In genomic region chr4:127015294-127015993, GRCm38 (mm10) we compare ENCODE assay signal across 8 mouse cellular contexts. TPM values are rescaled to one million over a fixed set of nuclear protein-coding genes. Genes with fewer than 3 reads are reported as not detected.
DNase-seq lines count a peak whose midpoint lies in the region; ATAC-seq lines count a peak whose summit lies in the region.
"Not testable (repeated sequence)": the region's sequence is repeated elsewhere in the genome, so short reads cannot be mapped to it uniquely, and the experiment has no call there.

No protein-coding gene starts in this region.

- H3K4me2 ChIP-seq in hindbrain, embryonic 12.5 days (replicated peaks): peak overlapping the region; percentile 34

- peak overlapping the region; percentile 27 for H3K4me3 ChIP-seq in hindbrain, embryonic 12.5 days

- not testable (repeated sequence) for H3K4me1 ChIP-seq in hindbrain, embryonic 12.5 days

- not testable (repeated sequence) for H3K9me3 ChIP-seq in hindbrain, embryonic 12.5 days (replicated peaks)

- not testable (repeated sequence) for H3K27me3 ChIP-seq in hindbrain, embryonic 12.5 days

- 19% methylated on average over 14 of the region's 26 CpGs for WGBS in hindbrain, embryonic 12.5 days

- peak; percentile 87 for ATAC-seq in hindbrain, embryonic 12.5 days (ENCODE audit: low FRiP score)

- H3K36me3 ChIP-seq in hindbrain, embryonic 12.5 days: not testable (repeated sequence)

- H3K27ac ChIP-seq in hindbrain, embryonic 12.5 days: 0 out of 2 replicates have a peak overlapping the region, but pooled peaks have one; percentile 52

- not testable (repeated sequence) for H3K9ac ChIP-seq in hindbrain, embryonic 12.5 days

- peak; percentile 84 for DNase-seq in Muller cell, postnatal 12 days (ENCODE audit: inconsistent ontology term)
- peak; percentile 92 to 94 for DNase-seq in cerebellum, postnatal 10 days
- DNase-seq in frontal cortex, postnatal 14 days (ENCODE audit: low spot score in 2 of 2): peak; percentile 70 to 81
- peak; percentile 85 to 86 for DNase-seq in layer of hippocampus, postnatal 14 days (ENCODE audit: low spot score in 2 of 2)
- peak; percentile 92 for DNase-seq in lung, postnatal 10 days
- DNase-seq in retina, adult 2 months (ENCODE audit: low read depth, low spot score): peak; percentile 67
- DNase-seq in thymus, postnatal 25 days: peak; percentile 87

RNA-seq across cellular contexts. Expression of gene Sfpq, which starts 5.7 kb away (rescaled TPM):
- polyA plus RNA-seq in hindbrain, embryonic 12.5 days (2016; fragmentation: Nextera tagmentation; extraction: Ambion mirVana): 178 and 204 TPM in 2 replicates
- total RNA-seq in layer of hippocampus, postnatal 14 days (2021): 100 to 1,000 TPM; 303 to 304 TPM

RNA-seq across cellular contexts. Expression of gene Zmym1, which starts 45.5 kb away (rescaled TPM):
- polyA plus RNA-seq in hindbrain, embryonic 12.5 days (2016; fragmentation: Nextera tagmentation; extraction: Ambion mirVana): 25.7 and 27.0 TPM in 2 replicates
- 10 to 100 TPM; 10.3 to 10.6 TPM for total RNA-seq in layer of hippocampus, postnatal 14 days (2021)

RNA-seq across cellular contexts. Expression of gene Zmym4, which starts 47.5 kb away (rescaled TPM):
- polyA plus RNA-seq in hindbrain, embryonic 12.5 days (2016; fragmentation: Nextera tagmentation; extraction: Ambion mirVana): 43.9 and 46.0 TPM in 2 replicates
- 10 to 100 TPM; 46.0 to 49.0 TPM for total RNA-seq in layer of hippocampus, postnatal 14 days (2021)

Comparison
In these comparisons a context has a peak if more than half of its experiments do, and no peak if none do; other contexts are left out.
1. Peak in every context shown above with its lines: DNase-seq, ATAC-seq, H3K4me3 ChIP-seq and H3K27ac ChIP-seq.